Mouse (Mus musculus): ENCODE results near the gene H2al1d. TPM values are rescaled to one million over a fixed set of nuclear protein-coding genes. Genes with fewer than 3 reads are reported as not detected.

Gene H2al1d
- polyA plus RNA-seq, 1 experiment from 2014 or later, result not detected

GRCm38 (mm10) chrX:11345762-11346161 is 37.1 kb downstream of the H2al1d start:
- no peak for ATAC-seq (ENCODE audit: low read depth)
- 52% methylated on average over 9 of the region's 9 CpGs for WGBS

GRCm38 (mm10) chrX:11346756-11347155 is 38.1 kb downstream of the H2al1d start:
- no peaks in the 10 kb centered on the region for H3K9me3 ChIP-seq (ENCODE audit: control insufficient read depth, low read length)
- no peak overlapping the region for H3K4me3 ChIP-seq (ENCODE audit: low read length)
- no peaks in the 10 kb centered on the region for H3K27me3 ChIP-seq (ENCODE audit: control insufficient read depth, insufficient read depth, low read depth, low read length)
- no peak overlapping the region for H3K27ac ChIP-seq (ENCODE audit: low read length)
- H3K9ac ChIP-seq (ENCODE audit: low read length), result no peak overlapping the region
- H3K4me2 ChIP-seq (ENCODE audit: low read depth, low read length), result no peak overlapping the region
- ATAC-seq (ENCODE audit: low read depth), result no peak
- 86% methylated on average over 3 of the region's 3 CpGs for WGBS
- H3K4me1 ChIP-seq (replicated peaks; ENCODE audit: control insufficient read depth, insufficient read depth, low read length), result no peaks in the 10 kb centered on the region
- H3K36me3 ChIP-seq (ENCODE audit: control insufficient read depth, insufficient read depth, low read length), result no peaks in the 10 kb centered on the region

More at GRCm38 (mm10) chrX:11345762-11346161, 37.1 kb downstream of the H2al1d start:
- Histone ChIP-seq H3K9me3 (ENCODE audit: control insufficient read depth, low read length) (no peaks in the 10 kb centered on the region), H3K4me1 (replicated peaks; ENCODE audit: control insufficient read depth, insufficient read depth, low read length) (no peaks in the 10 kb centered on the region), H3K27me3 (ENCODE audit: control insufficient read depth, insufficient read depth, low read depth, low read length) (no peaks in the 10 kb centered on the region), H3K9ac (ENCODE audit: low read length) (no peak overlapping the region), H3K36me3 (ENCODE audit: control insufficient read depth, insufficient read depth, low read length) (no peaks in the 10 kb centered on the region), H3K4me2 (ENCODE audit: low read depth, low read length) (no peak overlapping the region), H3K27ac (ENCODE audit: low read length) (no peak overlapping the region), H3K4me3 (ENCODE audit: low read length) (no peak overlapping the region)

Other genes starting within 250 kb of the H2al1d start
- not detected in 2 replicates for gene H2al1a, start 9.6 kb upstream of the H2al1d start, polyA plus RNA-seq (2015; fragmentation: Nextera tagmentation; extraction: Ambion mirVana)
- not detected in 2 replicates for gene H2al1b, start 6.4 kb upstream of the H2al1d start, polyA plus RNA-seq (2015; fragmentation: Nextera tagmentation; extraction: Ambion mirVana)
- not detected in 2 replicates for gene H2al1c, start 3.2 kb upstream of the H2al1d start, polyA plus RNA-seq (2015; fragmentation: Nextera tagmentation; extraction: Ambion mirVana)
- not detected in 2 replicates for gene H2al1e, start 3.1 kb downstream of the H2al1d start, polyA plus RNA-seq (2015; fragmentation: Nextera tagmentation; extraction: Ambion mirVana)
- gene H2al1f, start 6.3 kb downstream of the H2al1d start, polyA plus RNA-seq (2015; fragmentation: Nextera tagmentation; extraction: Ambion mirVana), result not detected in 2 replicates
- gene H2al1g, start 9.4 kb downstream of the H2al1d start, polyA plus RNA-seq (2015; fragmentation: Nextera tagmentation; extraction: Ambion mirVana), result not detected in 2 replicates
- not detected in 2 replicates for gene H2al1h, start 12.7 kb downstream of the H2al1d start, polyA plus RNA-seq (2015; fragmentation: Nextera tagmentation; extraction: Ambion mirVana)
- not detected in 2 replicates for gene H2al1i, start 15.8 kb downstream of the H2al1d start, polyA plus RNA-seq (2015; fragmentation: Nextera tagmentation; extraction: Ambion mirVana)
- not detected in 2 replicates for gene H2al1j, start 19.0 kb downstream of the H2al1d start, polyA plus RNA-seq (2015; fragmentation: Nextera tagmentation; extraction: Ambion mirVana)